Mouse (Mus musculus) neural tube, embryonic 12.5 days (tissue): ENCODE data around the gene Ccdc9b. TPM values are rescaled to one million over a fixed set of nuclear protein-coding genes. Genes with fewer than 3 reads are reported as not detected.

Experiments
- ATAC-seq: fragments of 200-750 bp; cut with Nextera tagmentation; 2 replicates; pipeline ENCODE4 v1.8.0; 2017; ENCODE audit warnings: low read depth, mild to moderate bottlenecking, moderate TSS enrichment, moderate library complexity; ENCODE audit not compliant: low FRiP score
- H3K27ac ChIP-seq: fragments of 300-500 bp; sonication (generic); 2 replicates; pipeline ENCODE4 v1.5.1; 2016
- H3K27me3 ChIP-seq: fragments of 300-500 bp; sonication (generic); replicated peaks from 2 replicates; pipeline ENCODE4 v1.6.1; 2016; ENCODE audit warnings: mild to moderate bottlenecking
- H3K36me3 ChIP-seq: fragments of 300-500 bp; sonication (generic); 2 replicates; pipeline ENCODE4 v1.6.1; 2016; ENCODE audit warnings: mild to moderate bottlenecking
- H3K4me1 ChIP-seq: fragments of 300-500 bp; sonication (generic); 2 replicates; pipeline ENCODE4 v1.6.1; 2016
- H3K4me2 ChIP-seq: fragments of 300-500 bp; sonication (generic); replicated peaks from 2 replicates; pipeline ENCODE4 v1.6.1; 2016; ENCODE audit warnings: mild to moderate bottlenecking
- H3K4me3 ChIP-seq: fragments of 300-500 bp; sonication (generic); 2 replicates; pipeline ENCODE4 v1.5.1; 2016
- H3K9ac ChIP-seq: fragments of 300-500 bp; sonication (generic); 2 replicates; pipeline ENCODE4 v1.6.1; 2016; ENCODE audit warnings: mild to moderate bottlenecking
- H3K9me3 ChIP-seq: fragments of 300-500 bp; sonication (generic); 2 replicates; pipeline ENCODE4 v1.6.1; 2016; ENCODE audit warnings: mild to moderate bottlenecking
- WGBS: fragments of 180-500 bp; shearing (Covaris S2); methylation state at CpG from one replicate; pipeline ENCODE4 v1.1.7; 2016; 5-methylcytosine and 5-hydroxymethylcytosine counted together
- polyA plus RNA-seq: library from polyadenylated mRNA; unstranded; fragments of >200 nt; fragmentation: Nextera tagmentation; extraction: Ambion mirVana; gene quantifications from 2 replicates; pipeline ENCODE4 v1.2.1, GENCODE M21; 2016

The Ccdc9b gene
- polyA plus RNA-seq, 1 experiment from 2014 or later, result 1.9 TPM

DNA sequence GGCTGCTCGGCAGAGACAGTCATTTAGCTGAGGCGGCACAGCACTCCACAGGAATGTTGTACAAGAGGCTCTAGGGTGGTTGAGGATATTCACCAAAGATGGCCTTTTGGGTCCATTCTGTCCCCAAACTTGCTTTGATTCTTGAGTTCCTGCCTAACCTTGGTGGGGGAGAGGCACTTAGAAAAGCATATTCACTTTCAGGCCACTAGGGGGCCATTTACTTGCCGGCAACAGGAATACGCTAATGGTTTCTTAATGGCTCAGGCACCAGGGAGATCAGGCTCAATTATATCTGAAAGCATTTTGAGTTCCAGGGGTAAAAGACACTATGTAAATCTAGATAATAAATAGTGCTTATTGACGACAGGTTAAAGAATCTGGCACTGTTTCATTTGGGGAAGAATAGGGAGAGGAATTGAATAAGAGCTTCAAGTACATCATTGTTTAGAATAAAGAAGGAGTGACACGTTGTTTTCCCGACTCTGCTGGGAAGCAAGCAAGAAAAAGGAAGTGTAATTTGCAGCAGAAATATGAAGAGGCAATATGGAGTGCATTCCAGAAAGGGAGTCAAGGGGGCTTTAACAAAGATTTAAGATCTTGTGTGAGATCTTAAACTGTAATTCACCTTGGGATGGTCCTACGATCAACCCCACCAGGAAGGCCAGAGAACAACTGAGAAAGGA, 19.1 kb downstream of the Ccdc9b start:
- H3K27ac ChIP-seq, result no peak overlapping the region
- 24% methylated on average over 8 of the region's 8 CpGs for WGBS
- no peaks in the 10 kb centered on the region for H3K9me3 ChIP-seq
- H3K4me3 ChIP-seq, result no peak overlapping the region
- H3K27me3 ChIP-seq, result peaks cover 24% of the 10 kb centered on the region
- no peak for ATAC-seq
- H3K4me2 ChIP-seq, result no peak overlapping the region
- H3K36me3 ChIP-seq, result no peaks in the 10 kb centered on the region
- no peak overlapping the region for H3K9ac ChIP-seq
- peaks cover 30% of the 10 kb centered on the region for H3K4me1 ChIP-seq

DNA sequence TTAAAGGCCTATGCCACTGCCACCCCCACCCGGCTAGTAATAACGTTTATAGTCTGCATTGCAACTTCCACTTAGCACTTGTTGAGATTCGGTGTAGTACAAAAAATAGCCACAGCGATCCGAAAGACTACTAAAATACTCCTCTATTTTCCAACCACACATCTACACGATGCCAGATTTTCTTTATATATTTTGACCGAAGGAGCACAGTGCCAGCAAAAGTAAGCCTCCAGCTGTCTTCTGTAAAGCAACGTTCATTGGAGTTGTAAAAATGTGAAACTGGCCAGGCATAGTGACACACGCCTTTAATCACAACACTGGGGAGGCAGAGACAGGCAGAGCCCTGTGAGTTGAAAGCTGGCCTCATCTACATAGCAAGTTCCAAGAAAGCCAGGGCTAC, 21.3 kb downstream of the Ccdc9b start:
- Histone ChIP-seq H3K9me3 (no peaks in the 10 kb centered on the region), H3K27ac (no peak overlapping the region), H3K4me1 (peaks cover 8% of the 10 kb centered on the region; the same call in 1 of the 2 replicates), H3K9ac (no peak overlapping the region), H3K27me3 (peaks cover 22% of the 10 kb centered on the region), H3K4me3 (no peak overlapping the region), H3K36me3 (no peaks in the 10 kb centered on the region), H3K4me2 (no peak overlapping the region)
- ATAC-seq, result no peak
- WGBS, result 76% methylated on average over 9 of the region's 9 CpGs

DNA sequence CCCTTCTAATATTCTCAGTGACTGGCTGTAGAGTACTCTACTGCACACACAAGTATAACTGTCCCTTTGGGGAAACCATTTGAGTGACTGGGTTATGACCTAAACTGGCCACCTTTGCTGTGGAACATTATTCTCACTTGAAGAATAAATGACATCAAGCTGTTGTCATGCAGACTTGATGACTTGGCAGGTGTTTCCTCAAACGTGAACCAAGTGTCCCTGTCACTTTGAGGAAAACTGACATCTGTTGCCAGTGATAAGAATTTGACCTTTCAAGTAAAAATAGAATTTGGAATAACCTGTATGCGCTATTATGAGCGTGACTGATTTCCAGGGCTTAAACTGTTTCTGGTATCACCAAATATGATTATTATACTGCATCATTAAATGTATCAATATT, 22.1 kb downstream of the Ccdc9b start:
- no peak for ATAC-seq
- Histone ChIP-seq H3K4me2 (no peak overlapping the region), H3K27me3 (peaks cover 22% of the 10 kb centered on the region), H3K9me3 (no peaks in the 10 kb centered on the region), H3K36me3 (no peaks in the 10 kb centered on the region), H3K9ac (no peak overlapping the region), H3K4me1 (peaks cover 6% of the 10 kb centered on the region; the same call in 1 of the 2 replicates), H3K4me3 (no peak overlapping the region), H3K27ac (no peak overlapping the region)
- WGBS, result 75% methylated on average over 3 of the region's 3 CpGs

DNA sequence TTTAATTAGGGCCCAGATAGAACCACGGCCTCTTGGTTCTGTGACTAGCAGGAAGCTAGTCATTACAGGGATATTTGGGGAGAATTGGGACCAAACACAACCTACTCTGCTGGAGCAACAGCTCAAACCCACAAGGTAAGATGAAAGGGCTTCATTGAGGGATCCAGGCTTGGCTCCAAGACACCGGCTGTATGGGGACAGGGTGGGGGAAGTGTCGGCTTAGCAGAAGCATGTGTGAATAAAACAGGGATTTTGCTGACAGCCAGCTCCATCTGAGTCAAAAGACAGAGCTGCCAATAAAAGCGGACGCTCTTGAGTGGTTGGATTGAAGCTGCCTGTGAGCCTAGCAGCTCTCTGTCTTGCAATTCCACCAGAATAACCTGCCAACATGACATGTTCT, 29.1 kb downstream of the Ccdc9b start:
- H3K9ac ChIP-seq, result no peak overlapping the region
- H3K9me3 ChIP-seq, result no peaks in the 10 kb centered on the region
- peaks cover 4% of the 10 kb centered on the region for H3K4me1 ChIP-seq
- H3K36me3 ChIP-seq, result no peaks in the 10 kb centered on the region
- no peak overlapping the region for H3K4me2 ChIP-seq
- 68% methylated on average over 5 of the region's 5 CpGs for WGBS
- no peak overlapping the region for H3K27ac ChIP-seq
- peaks cover 23% of the 10 kb centered on the region for H3K27me3 ChIP-seq
- ATAC-seq, result no peak
- no peak overlapping the region for H3K4me3 ChIP-seq

DNA sequence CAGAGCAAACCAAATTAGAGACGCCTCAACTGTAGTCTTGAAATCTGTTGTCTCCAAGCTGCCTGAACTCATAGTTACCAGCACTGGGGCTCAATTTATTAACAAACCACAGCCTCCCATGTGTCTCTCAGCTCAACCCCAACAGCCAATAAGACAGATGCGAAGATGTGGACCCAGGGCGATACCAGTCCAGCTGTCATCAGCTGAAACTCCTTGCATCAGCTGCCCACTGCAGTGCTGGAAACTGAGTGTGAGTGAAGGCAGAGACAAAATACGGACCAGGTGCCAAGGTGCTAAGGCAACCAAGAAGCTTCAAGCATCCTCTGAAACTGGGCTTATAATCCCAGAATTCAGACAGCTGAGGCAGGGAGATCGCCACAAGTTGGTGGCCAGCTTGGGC, 30.5 kb downstream of the Ccdc9b start:
- Histone ChIP-seq H3K36me3 (no peaks in the 10 kb centered on the region), H3K4me1 (peaks cover 10% of the 10 kb centered on the region), H3K4me2 (no peak overlapping the region), H3K27me3 (peaks cover 29% of the 10 kb centered on the region), H3K4me3 (no peak overlapping the region), H3K9ac (no peak overlapping the region), H3K9me3 (no peaks in the 10 kb centered on the region), H3K27ac (no peak overlapping the region)
- ATAC-seq, result no peak
- 86% methylated on average over 5 of the region's 5 CpGs for WGBS

DNA sequence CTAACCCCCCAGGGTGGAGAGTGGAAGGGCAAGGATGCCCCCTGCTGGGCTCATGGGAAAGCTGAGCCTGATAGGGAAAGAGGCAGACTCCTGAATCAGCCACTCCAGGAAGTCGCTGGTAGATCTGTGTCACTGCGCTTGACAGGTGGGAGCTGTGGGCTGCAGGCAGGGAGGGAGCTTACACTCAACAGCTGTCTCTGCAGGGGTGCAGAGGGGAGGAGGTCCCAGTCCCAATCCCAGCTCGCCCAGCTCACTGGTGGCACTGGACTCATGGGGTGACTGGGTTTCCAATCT, 31.9 kb downstream of the Ccdc9b start:
- H3K4me3 ChIP-seq, result no peak overlapping the region
- H3K4me2 ChIP-seq, result no peak overlapping the region
- WGBS, result 13% methylated on average over 3 of the region's 3 CpGs
- H3K36me3 ChIP-seq, result no peaks in the 10 kb centered on the region
- H3K27me3 ChIP-seq, result peaks cover 32% of the 10 kb centered on the region
- no peaks in the 10 kb centered on the region for H3K9me3 ChIP-seq
- no peak overlapping the region for H3K9ac ChIP-seq
- H3K27ac ChIP-seq, result no peak overlapping the region
- peaks cover 10% of the 10 kb centered on the region for H3K4me1 ChIP-seq
- no peak for ATAC-seq

DNA sequence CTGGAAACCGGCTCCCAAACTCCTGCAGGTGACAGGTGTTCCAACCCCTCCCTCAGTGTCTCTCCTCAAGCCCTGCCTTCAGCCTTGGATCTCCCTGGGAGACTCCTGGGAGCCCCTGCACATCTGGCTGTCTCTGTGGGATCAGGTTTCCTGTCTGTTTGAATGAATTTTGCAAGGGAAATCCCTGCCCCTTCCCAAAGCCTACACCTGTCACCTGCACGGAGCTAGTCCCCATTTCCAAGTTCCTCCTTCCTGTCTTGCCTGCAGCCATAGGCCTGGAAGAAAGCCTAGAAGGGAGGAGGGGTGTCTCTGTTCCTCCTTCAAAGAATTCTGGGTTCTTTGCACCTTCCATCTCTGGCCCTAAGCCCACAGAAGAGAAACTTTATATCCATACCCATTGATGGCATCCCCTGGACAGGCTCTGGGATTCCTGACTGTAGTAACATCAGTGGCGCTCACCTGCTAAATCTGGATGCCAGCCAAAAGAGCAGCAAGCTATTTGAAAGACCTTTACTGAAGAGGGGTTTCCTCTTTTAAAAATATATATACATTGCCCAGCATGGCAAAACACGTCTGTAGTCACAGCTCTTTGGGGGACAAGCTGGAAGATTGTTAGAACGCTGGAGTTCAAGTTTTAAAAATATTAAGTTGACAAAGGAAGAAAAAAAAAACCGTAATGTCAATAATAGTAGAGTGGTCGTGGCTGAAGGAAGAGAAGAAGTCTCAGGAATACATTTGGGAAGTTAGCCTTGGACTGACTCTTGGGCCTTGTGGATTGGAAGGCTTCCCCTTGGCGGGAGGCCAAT, 32.4 kb downstream of the Ccdc9b start:
- no peak for ATAC-seq
- peaks cover 32% of the 10 kb centered on the region for H3K27me3 ChIP-seq
- H3K9ac ChIP-seq, result no peak overlapping the region
- no peaks in the 10 kb centered on the region for H3K36me3 ChIP-seq
- H3K9me3 ChIP-seq, result no peaks in the 10 kb centered on the region
- H3K4me2 ChIP-seq, result no peak overlapping the region
- H3K4me3 ChIP-seq, result no peak overlapping the region
- no peak overlapping the region for H3K27ac ChIP-seq
- peaks cover 10% of the 10 kb centered on the region for H3K4me1 ChIP-seq
- WGBS, result 30% methylated on average over 8 of the region's 8 CpGs

DNA sequence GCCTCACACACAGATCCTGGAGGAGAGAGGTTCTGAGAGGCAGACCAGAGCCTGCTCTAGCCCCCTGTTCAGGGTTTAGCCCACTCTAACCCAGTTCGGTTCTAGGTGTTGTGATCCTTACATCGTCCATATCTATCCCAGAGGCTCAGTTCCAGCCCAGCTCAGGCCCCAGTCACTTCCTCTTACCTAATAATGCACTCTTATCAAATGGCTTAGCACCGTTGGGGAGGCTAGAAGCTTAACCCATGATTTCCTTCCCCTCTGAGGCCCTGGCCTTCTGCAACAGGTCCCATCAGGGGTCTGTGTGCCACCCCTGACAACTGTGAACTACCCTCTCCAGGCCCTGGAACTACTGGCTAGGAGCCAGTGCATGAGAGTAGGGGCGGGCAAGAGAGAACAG, 33.3 kb downstream of the Ccdc9b start:
- Histone ChIP-seq H3K4me3 (no peak overlapping the region), H3K27ac (no peak overlapping the region), H3K4me1 (peaks cover 10% of the 10 kb centered on the region), H3K36me3 (no peaks in the 10 kb centered on the region), H3K9ac (no peak overlapping the region), H3K9me3 (no peaks in the 10 kb centered on the region), H3K4me2 (no peak overlapping the region), H3K27me3 (peaks cover 32% of the 10 kb centered on the region)
- no peak for ATAC-seq
- 48% methylated on average over 4 of the region's 4 CpGs for WGBS

DNA sequence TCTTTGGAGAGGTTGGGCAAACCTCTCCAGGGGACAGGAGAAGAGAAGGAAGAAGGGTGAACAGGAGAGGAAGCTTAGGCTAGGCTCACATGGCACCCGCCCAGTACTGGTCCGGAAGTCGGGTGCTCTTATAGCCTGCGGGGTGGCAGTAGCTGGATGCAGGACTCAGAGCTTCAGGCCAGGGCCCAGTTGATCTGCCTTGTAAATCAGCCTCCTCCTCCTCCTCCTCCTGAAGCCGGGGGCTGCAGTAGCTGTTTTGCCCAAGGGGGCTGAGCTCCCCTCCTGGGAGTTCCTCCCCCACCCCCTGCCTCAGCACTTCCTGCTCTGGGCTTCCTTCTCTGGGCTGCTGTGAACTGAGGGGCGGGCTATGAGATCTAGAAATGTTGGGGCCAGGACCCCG, 34.1 kb downstream of the Ccdc9b start, which contains the start of gene Plcb2:
Gene Plcb2 (minus strand): TSS at position 102 of the 400 bp plus-strand sequence.
- whole genome bisulfite sequencing, result 12% methylated on average over 7 of the region's 7 CpGs
- Histone ChIP-seq H3K27me3 (peaks cover 30% of the 10 kb centered on the region), H3K4me2 (0 out of 2 replicates have a peak within 1 kb of the TSS, but pooled peaks have one; percentile 21), H3K27ac (no peak within 1 kb of the TSS), H3K4me1 (peaks cover 10% of the 10 kb centered on the region), H3K9me3 (no peaks in the 10 kb centered on the region), H3K9ac (no peak within 1 kb of the TSS), H3K36me3 (no peaks in the 10 kb centered on the region), H3K4me3 (no peak within 1 kb of the TSS)
- peak; percentile 21; the same call in 1 of the 2 replicates for ATAC-seq

DNA sequence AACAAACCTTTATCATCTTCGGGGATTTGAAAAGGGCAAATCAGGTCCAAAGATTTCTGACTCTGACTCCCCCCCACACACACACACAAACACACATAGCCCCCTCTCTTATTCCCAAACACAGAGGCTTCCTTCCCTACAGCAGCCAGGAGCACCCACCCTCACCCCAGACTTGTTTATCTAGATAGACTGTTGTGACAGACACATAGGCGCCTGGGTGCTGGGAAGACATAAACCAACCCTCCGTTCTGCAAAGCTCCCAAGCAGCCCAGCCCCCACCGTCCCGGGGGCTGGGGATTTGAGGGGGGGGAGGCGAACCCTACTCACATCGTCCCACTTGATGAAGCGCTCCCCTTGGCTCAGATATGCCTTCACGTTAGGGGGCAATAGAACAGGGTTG, 34.5 kb downstream of the Ccdc9b start:
- no peaks in the 10 kb centered on the region for H3K9me3 ChIP-seq
- H3K4me2 ChIP-seq, result 0 out of 2 replicates have a peak overlapping the region, but pooled peaks have one; percentile 21
- no peak overlapping the region for H3K9ac ChIP-seq
- WGBS, result 29% methylated on average over 9 of the region's 9 CpGs
- H3K4me1 ChIP-seq, result peaks cover 10% of the 10 kb centered on the region
- no peak overlapping the region for H3K4me3 ChIP-seq
- H3K27ac ChIP-seq, result no peak overlapping the region
- H3K36me3 ChIP-seq, result no peaks in the 10 kb centered on the region
- peaks cover 27% of the 10 kb centered on the region for H3K27me3 ChIP-seq
- no peak for ATAC-seq

DNA sequence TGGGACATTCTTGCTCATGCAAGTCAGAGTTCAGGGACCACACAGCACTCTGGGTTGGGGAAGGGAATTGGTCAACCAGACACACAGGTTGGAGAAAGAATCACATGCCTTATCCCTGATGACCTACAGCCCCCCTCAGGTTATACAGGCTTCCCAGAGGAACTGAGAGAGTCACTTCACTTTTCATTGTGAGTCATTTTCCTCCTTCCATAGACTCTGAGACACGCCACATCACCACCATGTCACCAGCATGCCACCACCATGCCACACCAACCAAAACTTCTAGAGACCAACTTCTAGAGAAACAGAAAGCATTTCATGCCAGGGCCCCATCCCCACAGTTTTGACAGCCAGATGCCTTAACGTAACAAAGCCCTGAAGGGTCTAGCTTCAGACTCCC, 35.6 kb downstream of the Ccdc9b start:
- H3K4me3 ChIP-seq, result no peak overlapping the region
- ATAC-seq, result no peak
- no peak overlapping the region for H3K27ac ChIP-seq
- H3K9ac ChIP-seq, result no peak overlapping the region
- H3K36me3 ChIP-seq, result no peaks in the 10 kb centered on the region
- H3K4me2 ChIP-seq, result no peak overlapping the region
- peaks cover 10% of the 10 kb centered on the region for H3K4me1 ChIP-seq
- H3K27me3 ChIP-seq, result peaks cover 25% of the 10 kb centered on the region
- H3K9me3 ChIP-seq, result no peaks in the 10 kb centered on the region
- 77% methylated on average over 2 of the region's 2 CpGs for WGBS

DNA sequence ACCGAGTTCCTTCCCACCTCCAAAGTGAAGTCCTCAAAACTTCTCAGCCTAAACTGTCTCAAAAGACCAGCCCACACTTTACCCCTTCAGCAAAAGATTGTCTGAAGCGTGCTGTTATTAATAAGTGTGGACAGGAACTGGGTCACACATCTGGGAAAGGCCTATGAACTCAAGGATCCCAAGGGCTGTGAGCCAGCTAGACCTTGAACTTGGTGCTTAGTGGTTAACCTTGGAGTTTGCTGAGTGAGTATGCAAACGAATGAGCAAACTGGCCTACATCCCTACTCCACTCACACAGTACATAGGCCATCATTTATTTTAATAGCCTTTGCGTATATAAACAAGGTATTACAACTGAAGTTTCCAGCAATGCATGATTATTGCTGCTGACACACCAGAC, 37.0 kb downstream of the Ccdc9b start:
- Histone ChIP-seq H3K4me3 (no peak overlapping the region), H3K4me2 (no peak overlapping the region), H3K4me1 (peaks cover 10% of the 10 kb centered on the region), H3K36me3 (no peaks in the 10 kb centered on the region), H3K9me3 (no peaks in the 10 kb centered on the region), H3K27me3 (peaks cover 21% of the 10 kb centered on the region), H3K9ac (no peak overlapping the region), H3K27ac (no peak overlapping the region)
- 87% methylated on average over 4 of the region's 4 CpGs for WGBS
- no peak for ATAC-seq
